Mouse (Mus musculus): ENCODE measurements around the gene Zfp966. TPM values are rescaled to one million over a fixed set of nuclear protein-coding genes. Genes with fewer than 3 reads are reported as not detected.
"Not testable (repeated sequence)": the region's sequence is repeated elsewhere in the genome, so short reads cannot be mapped to it uniquely, and the experiment has no call there.

Zfp966 gene
- 1.7 and 2.8 TPM in 2 replicates for polyA plus RNA-seq (2015; fragmentation: Nextera tagmentation; extraction: Ambion mirVana)

DNA sequence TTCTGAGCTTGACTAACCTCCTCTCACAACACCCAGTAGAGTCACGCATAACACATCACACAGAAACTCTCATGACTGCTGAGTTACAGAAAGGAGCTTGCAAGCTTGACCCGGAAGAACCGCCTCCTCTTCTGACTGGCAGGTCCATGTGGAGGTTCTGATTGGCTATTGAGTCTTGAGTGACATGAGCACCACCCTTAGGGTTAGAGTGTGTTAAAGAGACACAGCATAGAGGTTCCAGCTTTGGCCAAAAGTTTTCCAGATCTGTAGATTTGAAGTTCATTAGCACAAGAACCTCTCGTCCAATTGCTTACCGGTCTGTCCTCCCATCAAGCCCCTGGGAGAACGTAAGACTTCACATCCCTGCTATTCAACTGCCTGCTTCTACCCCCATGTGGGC, at the start of gene Zfp966:
TSS of gene Zfp966 (minus strand) at position 101 of the 400 bp plus-strand sequence.
- not testable (repeated sequence) for H3K27me3 ChIP-seq (ENCODE audit: control insufficient read depth, insufficient read depth, low read length); H3K27ac ChIP-seq (ENCODE audit: low read length); H3K4me2 ChIP-seq (ENCODE audit: low read depth, low read length); H3K36me3 ChIP-seq (ENCODE audit: control insufficient read depth, insufficient read depth); H3K9me3 ChIP-seq (replicated peaks; ENCODE audit: control insufficient read depth, low read length); H3K9ac ChIP-seq (ENCODE audit: low read length); H3K4me3 ChIP-seq (ENCODE audit: low read length); ATAC-seq (replicated peaks; ENCODE audit: extremely low read depth, insufficient read depth, low FRiP score); H3K4me1 ChIP-seq (ENCODE audit: control insufficient read depth, insufficient read depth, low read length)
- WGBS: no CpG with 5 or more reads among the region's 6 CpGs

DNA sequence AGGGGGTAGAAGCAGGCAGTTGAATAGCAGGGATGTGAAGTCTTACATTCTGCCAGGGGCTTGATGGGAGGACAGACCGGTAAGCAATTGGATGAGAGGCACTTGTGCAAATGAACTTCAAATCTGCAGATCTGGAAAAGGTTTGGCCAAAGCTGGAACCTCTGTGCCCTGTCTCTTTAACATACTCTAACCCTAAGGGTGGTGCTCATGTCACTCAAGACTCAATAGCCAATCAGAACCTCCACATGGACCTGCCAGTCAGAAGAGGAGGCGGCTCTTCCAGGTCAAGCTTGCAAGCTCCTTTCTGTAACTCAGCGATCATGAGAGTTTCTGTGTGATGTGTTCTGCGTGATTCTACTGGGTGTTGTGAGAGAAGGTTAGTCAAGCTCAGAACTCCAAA, 34.1 kb upstream of the Zfp966 start, which contains the start of gene Gm2026:
TSS of gene Gm2026 (plus strand) at position 301 of the 400 bp plus-strand sequence.
- ATAC-seq (replicated peaks; ENCODE audit: extremely low read depth, insufficient read depth, low FRiP score); H3K4me2 ChIP-seq (ENCODE audit: low read depth, low read length): not testable (repeated sequence)
- WGBS: no CpG with 5 or more reads among the region's 4 CpGs

DNA sequence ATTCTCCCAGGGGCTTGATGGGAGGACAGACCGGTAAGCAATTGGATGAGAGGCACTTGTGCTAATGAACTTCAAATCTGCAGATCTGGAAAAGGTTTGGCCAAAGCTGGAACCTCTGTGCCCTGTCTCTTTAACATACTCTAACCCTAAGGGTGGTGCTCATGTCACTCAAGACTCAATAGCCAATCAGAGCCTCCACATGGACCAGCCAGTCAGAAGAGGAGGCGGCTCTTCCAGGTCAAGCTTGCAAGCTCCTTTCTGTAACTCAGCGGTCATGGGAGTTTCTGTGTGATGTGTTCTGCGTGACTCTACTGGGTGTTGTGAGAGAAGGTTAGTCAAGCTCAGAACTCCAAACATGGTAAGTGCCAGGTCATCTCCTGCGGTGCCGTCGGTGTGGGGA, 61.9 kb downstream of the Zfp966 start, which contains the start of gene Gm6710:
TSS of gene Gm6710 (plus strand) at position 196 of the 400 bp plus-strand sequence.
- not testable (repeated sequence) for H3K4me1 ChIP-seq (ENCODE audit: control insufficient read depth, insufficient read depth, low read length); H3K9me3 ChIP-seq (replicated peaks; ENCODE audit: control insufficient read depth, low read length); H3K36me3 ChIP-seq (ENCODE audit: control insufficient read depth, insufficient read depth); H3K4me2 ChIP-seq (ENCODE audit: low read depth, low read length); H3K4me3 ChIP-seq (ENCODE audit: low read length); H3K27ac ChIP-seq (ENCODE audit: low read length); ATAC-seq (replicated peaks; ENCODE audit: extremely low read depth, insufficient read depth, low FRiP score); H3K27me3 ChIP-seq (ENCODE audit: control insufficient read depth, insufficient read depth, low read length); H3K9ac ChIP-seq (ENCODE audit: low read length)
- no CpG with 5 or more reads among the region's 7 CpGs for WGBS

More for the DNA sequence above, 34.1 kb upstream of the Zfp966 start, which contains the start of gene Gm2026:
- H3K27me3 ChIP-seq (ENCODE audit: control insufficient read depth, insufficient read depth, low read length); H3K27ac ChIP-seq (ENCODE audit: low read length); H3K4me1 ChIP-seq (ENCODE audit: control insufficient read depth, insufficient read depth, low read length); H3K9ac ChIP-seq (ENCODE audit: low read length); H3K9me3 ChIP-seq (replicated peaks; ENCODE audit: control insufficient read depth, low read length); H3K4me3 ChIP-seq (ENCODE audit: low read length); H3K36me3 ChIP-seq (ENCODE audit: control insufficient read depth, insufficient read depth): not testable (repeated sequence)

Other genes with a start within 250 kb of the Zfp966 start
- 14.1 and 22.7 TPM in 2 replicates for gene Zfp969, start 227.5 kb downstream of the Zfp966 start, polyA plus RNA-seq (2015; fragmentation: Nextera tagmentation; extraction: Ambion mirVana)
- not detected in 2 replicates for gene Gm2007, start 189.6 kb downstream of the Zfp966 start, polyA plus RNA-seq (2015; fragmentation: Nextera tagmentation; extraction: Ambion mirVana)
- gene Gm14288, start 130.0 kb downstream of the Zfp966 start, polyA plus RNA-seq (2015; fragmentation: Nextera tagmentation; extraction: Ambion mirVana): 4.1 and 4.9 TPM in 2 replicates
- gene Gm6710, start 61.9 kb downstream of the Zfp966 start, polyA plus RNA-seq (2015; fragmentation: Nextera tagmentation; extraction: Ambion mirVana): 13.1 and 18.6 TPM in 2 replicates
- gene Gm2026, start 34.2 kb upstream of the Zfp966 start, polyA plus RNA-seq (2015; fragmentation: Nextera tagmentation; extraction: Ambion mirVana): 17.1 and 21.2 TPM in 2 replicates
- gene Gm2004, start 218.7 kb upstream of the Zfp966 start, polyA plus RNA-seq (2015; fragmentation: Nextera tagmentation; extraction: Ambion mirVana): 1.00 and 1.9 TPM in 2 replicates